Mouse (Mus musculus) liver, embryonic 14.5 days (tissue): ENCODE data around the gene Hcrtr2. TPM values are rescaled to one million over a fixed set of nuclear protein-coding genes. Genes with fewer than 3 reads are reported as not detected.

Source experiments
- ATAC-seq: fragments of 200-750 bp; cut with Nextera tagmentation; 2 replicates; pipeline ENCODE4 v1.8.0; 2017; ENCODE audit warnings: moderate number of reproducible peaks, mild to moderate bottlenecking, moderate library complexity; ENCODE audit not compliant: insufficient read depth
- DNase-seq, 3 experiments: peaks; one replicate each; pipeline ENCODE4 v3.0.0-alpha.2; 2012 to 2013; ENCODE audit warnings: low read depth in 3 of 3, low spot score in 3 of 3
- H3K27ac ChIP-seq: fragments of 300-500 bp; sonication (generic); 2 replicates; pipeline ENCODE4 v1.5.1; 2014; ENCODE audit warnings: moderate library complexity, mild to moderate bottlenecking, control low read depth, inconsistent platforms
- H3K27me3 ChIP-seq: fragments of 300-500 bp; sonication (generic); 2 replicates; pipeline ENCODE4 v1.6.1; 2014; ENCODE audit warnings: mild to moderate bottlenecking, low read length, moderate library complexity; ENCODE audit not compliant: control insufficient read depth, insufficient read depth
- H3K36me3 ChIP-seq: fragments of 300-500 bp; sonication (generic); replicated peaks from 2 replicates; pipeline ENCODE4 v1.6.1; 2014; ENCODE audit warnings: low read depth; ENCODE audit not compliant: control insufficient read depth, insufficient read depth
- H3K4me1 ChIP-seq, 2 experiments: fragments of 200-500 bp in 1 of 2; fragments of 300-500 bp in 1 of 2; sonication (generic) in 1 of 2; replicated peaks; 2 replicates each; pipeline ENCODE4 v1.6.1; 2012 to 2014; ENCODE audit warnings: antibody characterized with exemption in 1 of 2, inconsistent platforms in 1 of 2, low read length in 1 of 2; ENCODE audit not compliant: control insufficient read depth in 2 of 2, insufficient read depth in 2 of 2
- H3K4me2 ChIP-seq: fragments of 300-500 bp; sonication (generic); 2 replicates; pipeline ENCODE4 v1.6.1; 2014; ENCODE audit warnings: low read depth, mild to moderate bottlenecking, control low read depth, moderate library complexity
- H3K4me3 ChIP-seq, 2 experiments: fragments of 200-500 bp in 1 of 2; fragments of 300-500 bp in 1 of 2; sonication (generic) in 1 of 2; 2 replicates each; pipeline ENCODE4 v1.5.1; 2012 to 2014; ENCODE audit warnings: low read depth in 2 of 2, low read length in 2 of 2, mild to moderate bottlenecking in 2 of 2, control low read depth in 1 of 2, inconsistent platforms in 1 of 2, moderate library complexity in 1 of 2; ENCODE audit not compliant: insufficient read depth in 1 of 2
- H3K9ac ChIP-seq: fragments of 300-500 bp; sonication (generic); replicated peaks from 2 replicates; pipeline ENCODE4 v1.6.1; 2014; ENCODE audit warnings: mild to moderate bottlenecking, control low read depth, moderate library complexity
- H3K9me3 ChIP-seq: fragments of 300-500 bp; sonication (generic); 2 replicates; pipeline ENCODE4 v1.6.1; 2016; ENCODE audit warnings: low read length, mixed read lengths; ENCODE audit not compliant: control insufficient read depth
- CTCF ChIP-seq: IDR thresholded peaks from 2 replicates; pipeline ENCODE4 v1.5.1; 2016; ENCODE audit warnings: antibody characterized with exemption, low read depth, control low read depth
- EP300 ChIP-seq: IDR thresholded peaks from 2 replicates; pipeline ENCODE4 v1.6.1; 2016; ENCODE audit warnings: antibody characterized with exemption, low read depth
- WGBS: fragments of 180-500 bp; shearing (Covaris S2); extraction: QIAGEN DNeasy Blood & Tissue Kit; methylation state at CpG from one replicate; pipeline ENCODE4 v1.1.7; 2014; ENCODE audit not compliant: insufficient replicate concordance; 5-methylcytosine and 5-hydroxymethylcytosine counted together
- polyA plus RNA-seq, 2 experiments: library from polyadenylated mRNA; depleted of rRNA in 1 of 2; stranded (reverse) in 1 of 2; unstranded in 1 of 2; fragments of >200 nt; fragmentation: Nextera tagmentation in 1 of 2; extraction: Ambion mirVana in 1 of 2; gene quantifications; 2 replicates each; pipeline versions ENCODE4 v1.2.1 to v1.2.3; 2012 to 2014

Gene Hcrtr2
- polyA plus RNA-seq, 2 experiments = 0.02 TPM; not detected in 1

DNA sequence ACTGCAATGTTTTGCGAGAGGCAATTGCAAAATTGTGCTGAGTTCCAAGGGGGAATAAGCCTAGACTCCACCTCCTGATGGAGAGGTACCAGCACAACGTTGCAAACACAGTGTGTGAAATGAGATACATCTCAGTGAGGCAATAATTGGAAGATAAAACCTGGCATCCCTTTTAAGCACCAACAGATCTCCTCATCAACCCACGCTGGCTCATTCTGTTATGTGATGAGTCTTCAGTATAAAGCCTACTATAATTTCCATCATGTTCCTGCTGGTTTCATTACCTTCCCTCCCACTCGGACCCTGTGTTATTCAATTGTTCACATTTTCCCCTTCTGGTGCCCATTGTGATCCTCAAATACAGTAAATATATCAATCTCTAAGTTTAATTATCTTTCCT is 109.0 kb downstream of the Hcrtr2 start:
- H3K27me3 ChIP-seq = no peaks in the 10 kb centered on the region
- ATAC-seq = no peak
- H3K4me1 ChIP-seq = no peaks in the 10 kb centered on the region
- H3K27ac ChIP-seq = no peak overlapping the region
- WGBS = 48% methylated on average over 4 of the region's 4 CpGs
- H3K4me3 ChIP-seq = no peak overlapping the region
- H3K9me3 ChIP-seq = no peaks in the 10 kb centered on the region
- H3K9ac ChIP-seq = no peak overlapping the region
- DNase-seq = no peak
- TF ChIP-seq EP300 (no peak), CTCF (no peak)
- no peak overlapping the region for H3K4me2 ChIP-seq
- no peaks in the 10 kb centered on the region for H3K36me3 ChIP-seq

DNA sequence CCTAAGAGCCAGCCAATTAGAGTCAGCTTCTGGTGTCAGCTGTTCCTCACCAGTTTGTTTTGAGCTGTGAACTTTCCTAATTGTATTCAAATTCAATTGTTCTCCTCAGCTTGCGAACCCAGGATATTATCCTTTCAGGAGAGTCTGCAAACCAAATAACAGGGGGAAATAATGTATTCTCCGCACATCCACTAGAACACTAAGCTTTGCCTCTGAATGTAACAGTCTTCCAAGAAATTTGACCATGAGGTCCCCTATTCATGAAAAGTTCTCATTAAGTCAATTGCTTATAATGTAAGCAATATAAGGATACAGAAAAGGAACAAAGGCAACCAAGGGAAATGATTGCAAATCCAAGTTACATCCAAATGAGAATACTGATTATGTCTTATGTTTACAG is 110.1 kb downstream of the Hcrtr2 start, which contains the start of gene Gfral:
Gene Gfral, minus strand, starts transcription at position 101 of the 400 bp plus-strand sequence.
- Histone ChIP-seq H3K27me3 (no peaks in the 10 kb centered on the region), H3K27ac (no peak within 1 kb of the TSS), H3K4me1 (no peaks in the 10 kb centered on the region), H3K9ac (no peak within 1 kb of the TSS), H3K4me2 (no peak within 1 kb of the TSS), H3K36me3 (no peaks in the 10 kb centered on the region), H3K4me3 (no peak within 1 kb of the TSS), H3K9me3 (no peaks in the 10 kb centered on the region)
- DNase-seq (no peak), ATAC-seq (no peak)
- WGBS = 58% methylated on average over 2 of the region's 2 CpGs
- TF ChIP-seq CTCF (no peak), EP300 (no peak)

DNA sequence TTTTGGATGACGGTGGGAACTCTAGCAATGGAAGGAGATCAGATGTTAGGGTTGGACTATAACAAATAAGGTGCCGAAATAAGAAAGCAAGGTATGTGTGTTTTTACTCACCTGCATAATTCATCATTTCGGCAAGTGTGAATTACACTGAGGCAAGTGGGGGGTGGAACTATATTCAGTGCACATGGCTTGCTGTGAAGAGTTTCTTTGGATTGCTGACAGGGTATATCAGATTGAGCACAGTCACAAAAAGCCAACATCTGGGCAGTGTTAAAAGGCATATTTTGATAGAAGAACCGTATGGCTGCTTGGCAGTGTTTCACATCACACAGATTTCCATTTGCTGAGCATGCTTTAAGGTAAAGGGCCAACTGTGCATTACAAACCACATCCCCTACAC is 126.7 kb downstream of the Hcrtr2 start:
- H3K27ac ChIP-seq = no peak overlapping the region
- 64% methylated on average over 4 of the region's 4 CpGs for WGBS
- H3K9ac ChIP-seq = no peak overlapping the region
- TF ChIP-seq EP300 (no peak), CTCF (no peak)
- no peaks in the 10 kb centered on the region for H3K27me3 ChIP-seq
- no peaks in the 10 kb centered on the region for H3K4me1 ChIP-seq
- H3K36me3 ChIP-seq = no peaks in the 10 kb centered on the region
- no peak overlapping the region for H3K4me2 ChIP-seq
- H3K9me3 ChIP-seq = no peaks in the 10 kb centered on the region
- DNase-seq = no peak
- ATAC-seq = no peak
- H3K4me3 ChIP-seq = no peak overlapping the region

DNA sequence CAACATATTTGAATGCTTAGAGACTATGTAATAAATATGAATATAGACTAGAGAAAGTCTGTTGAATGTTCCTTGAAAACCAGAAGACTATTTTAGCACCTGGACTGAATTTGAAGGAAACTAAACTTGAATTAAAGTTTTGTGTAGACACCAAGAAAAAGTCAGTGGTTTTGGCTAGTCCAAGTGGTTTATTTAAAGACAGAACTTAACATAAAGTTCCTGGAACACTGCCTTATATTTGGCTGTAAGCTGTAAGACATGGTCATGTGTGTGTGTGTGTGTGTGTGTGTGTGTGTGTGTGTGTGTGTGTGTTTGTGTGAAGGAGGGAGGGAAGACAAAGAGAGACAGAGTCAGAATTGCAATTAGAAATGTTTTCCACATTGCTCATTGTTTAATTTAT is 144.4 kb downstream of the Hcrtr2 start:
- H3K4me2 ChIP-seq = no peak overlapping the region
- no peaks in the 10 kb centered on the region for H3K27me3 ChIP-seq
- TF ChIP-seq CTCF (no peak), EP300 (no peak)
- no peak overlapping the region for H3K4me3 ChIP-seq
- H3K9ac ChIP-seq = no peak overlapping the region
- ATAC-seq = no peak
- no peak for DNase-seq
- H3K4me1 ChIP-seq = no peaks in the 10 kb centered on the region
- no peaks in the 10 kb centered on the region for H3K36me3 ChIP-seq
- H3K9me3 ChIP-seq = no peaks in the 10 kb centered on the region
- H3K27ac ChIP-seq = no peak overlapping the region

Other genes with a start within 250 kb of the Hcrtr2 start
- not detected in 2 replicates for gene Gfral, start 110.2 kb downstream of the Hcrtr2 start, polyA plus RNA-seq (2012; rRNA removed)
- gene Gfral, start 110.2 kb downstream of the Hcrtr2 start, polyA plus RNA-seq (2014; fragmentation: Nextera tagmentation; extraction: Ambion mirVana) = not detected in 2 replicates
- 0.02 TPM in 2 replicates for gene Fam83b, start 243.3 kb upstream of the Hcrtr2 start, polyA plus RNA-seq (2012; rRNA removed)
- 0.06 TPM in 1 of 2 replicates, not detected in the other for gene Fam83b, start 243.3 kb upstream of the Hcrtr2 start, polyA plus RNA-seq (2014; fragmentation: Nextera tagmentation; extraction: Ambion mirVana)